Mouse (Mus musculus) embryonic facial prominence, embryonic 12.5 days (tissue): ENCODE data around the gene Gm20538. TPM values are rescaled to one million over a fixed set of nuclear protein-coding genes. Genes with fewer than 3 reads are reported as not detected.

ENCODE experiments used
- ATAC-seq: fragments of 200-750 bp; cut with Nextera tagmentation; 2 replicates; pipeline ENCODE4 v1.8.0; 2017; ENCODE audit not compliant: insufficient number of reproducible peaks, insufficient read depth, low FRiP score, low TSS enrichment
- H3K27ac ChIP-seq: fragments of 300-500 bp; sonication (generic); 2 replicates; pipeline ENCODE4 v1.5.1; 2016; ENCODE audit warnings: mild to moderate bottlenecking
- H3K27me3 ChIP-seq: fragments of 300-500 bp; sonication (generic); 2 replicates; pipeline ENCODE4 v1.6.1; 2016; ENCODE audit warnings: mild to moderate bottlenecking, moderate library complexity
- H3K36me3 ChIP-seq: fragments of 300-500 bp; sonication (generic); 2 replicates; pipeline ENCODE4 v1.6.1; 2016; ENCODE audit warnings: mild to moderate bottlenecking
- H3K4me1 ChIP-seq: fragments of 300-500 bp; sonication (generic); 2 replicates; pipeline ENCODE4 v1.6.1; 2016
- H3K4me2 ChIP-seq: fragments of 300-500 bp; sonication (generic); replicated peaks from 2 replicates; pipeline ENCODE4 v1.6.1; 2016; ENCODE audit warnings: mild to moderate bottlenecking, moderate library complexity
- H3K4me3 ChIP-seq: fragments of 300-500 bp; sonication (generic); 2 replicates; pipeline ENCODE4 v1.5.1; 2016; ENCODE audit warnings: mild to moderate bottlenecking
- H3K9ac ChIP-seq: fragments of 300-500 bp; sonication (generic); 2 replicates; pipeline ENCODE4 v1.6.1; 2016; ENCODE audit warnings: mild to moderate bottlenecking, moderate library complexity
- H3K9me3 ChIP-seq: fragments of 300-500 bp; sonication (generic); 2 replicates; pipeline ENCODE4 v1.6.1; 2016; ENCODE audit warnings: mild to moderate bottlenecking, moderate library complexity
- WGBS: fragments of 180-500 bp; shearing (Covaris S2); methylation state at CpG from one replicate; pipeline ENCODE4 v1.1.7; 2016; 5-methylcytosine and 5-hydroxymethylcytosine counted together
- polyA plus RNA-seq: library from polyadenylated mRNA; unstranded; fragments of >200 nt; fragmentation: Nextera tagmentation; extraction: Ambion mirVana; gene quantifications from 2 replicates; pipeline ENCODE4 v1.2.1, GENCODE M21; 2016

Gene Gm20538
- polyA plus RNA-seq, 1 experiment from 2014 or later, result not detected

DNA sequence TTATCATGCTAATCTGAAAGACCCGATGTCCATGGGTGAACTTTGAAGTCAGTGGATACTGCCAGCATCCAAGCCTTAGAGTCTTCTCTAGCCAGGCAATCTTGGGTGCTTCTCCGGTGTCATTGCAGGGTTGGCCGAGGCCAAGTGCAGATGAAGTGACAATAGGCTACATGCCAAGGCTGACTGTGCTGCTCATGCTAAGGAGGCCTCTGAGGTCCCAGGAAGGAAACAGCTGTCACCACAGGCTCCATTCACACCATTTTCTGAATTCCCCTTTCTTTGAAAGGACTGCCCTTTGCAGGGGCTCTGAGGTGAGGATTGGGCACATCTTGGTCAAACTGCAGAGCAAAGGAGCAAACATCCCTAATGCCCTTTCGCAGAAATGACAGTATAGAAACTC is 49.9 kb downstream of the Gm20538 start:
- H3K36me3 ChIP-seq, result no peaks in the 10 kb centered on the region
- H3K4me1 ChIP-seq, result peaks cover 4% of the 10 kb centered on the region; the same call in 1 of the 2 replicates
- H3K9ac ChIP-seq, result no peak overlapping the region
- no peak overlapping the region for H3K27ac ChIP-seq
- H3K27me3 ChIP-seq, result peaks cover 18% of the 10 kb centered on the region; the same call in 1 of the 2 replicates
- ATAC-seq, result no peak
- no peak overlapping the region for H3K4me2 ChIP-seq
- 80% methylated on average over 4 of the region's 4 CpGs for WGBS
- no peak overlapping the region for H3K4me3 ChIP-seq
- H3K9me3 ChIP-seq, result no peaks in the 10 kb centered on the region

DNA sequence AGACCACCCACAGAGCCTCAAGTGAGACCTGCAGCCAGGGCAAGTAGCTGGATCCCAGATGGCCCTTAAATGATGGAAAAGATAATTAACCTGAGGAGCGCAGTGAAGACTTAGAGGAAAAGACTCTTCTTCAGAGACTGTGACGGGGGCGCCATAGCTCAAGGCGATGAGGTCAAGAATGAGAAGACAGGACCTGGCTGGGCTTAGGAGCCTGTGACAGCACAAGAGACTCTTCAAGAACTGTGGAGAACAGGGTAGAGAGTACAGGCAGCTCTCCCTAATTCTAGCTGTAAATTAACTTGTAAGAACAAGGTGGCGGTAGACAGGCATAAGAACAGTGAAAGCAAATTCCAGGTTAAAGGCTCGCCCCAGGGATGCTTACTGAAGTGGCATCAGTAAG is 50.7 kb downstream of the Gm20538 start:
- Histone ChIP-seq H3K4me3 (no peak overlapping the region), H3K4me1 (peaks cover 4% of the 10 kb centered on the region; the same call in 1 of the 2 replicates), H3K4me2 (no peak overlapping the region), H3K27ac (no peak overlapping the region), H3K36me3 (no peaks in the 10 kb centered on the region), H3K27me3 (peaks cover 12% of the 10 kb centered on the region; the same call in 1 of the 2 replicates), H3K9ac (no peak overlapping the region), H3K9me3 (no peaks in the 10 kb centered on the region)
- WGBS, result 76% methylated on average over 6 of the region's 6 CpGs
- ATAC-seq, result no peak

DNA sequence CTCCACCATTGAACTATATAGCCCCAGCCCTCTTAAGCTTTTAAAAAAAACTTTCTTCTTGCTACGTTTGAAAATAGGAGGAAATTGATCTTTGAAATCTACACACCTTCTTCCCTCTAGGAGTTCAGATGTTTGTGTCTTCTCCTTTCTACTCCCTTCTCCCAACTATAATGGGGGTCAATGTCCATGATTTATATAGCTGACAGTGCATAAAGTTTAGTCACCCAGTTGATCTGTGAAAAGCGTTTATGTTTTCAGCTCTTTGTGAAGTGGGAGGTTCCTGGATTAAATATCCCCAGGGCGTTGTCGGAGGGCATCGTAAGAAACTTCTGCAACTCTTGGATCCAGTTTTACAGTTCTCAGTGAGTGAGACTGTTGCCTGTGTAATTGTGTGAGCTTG is 52.4 kb downstream of the Gm20538 start:
- no peak overlapping the region for H3K4me3 ChIP-seq
- H3K27me3 ChIP-seq, result peaks cover 14% of the 10 kb centered on the region
- no peaks in the 10 kb centered on the region for H3K36me3 ChIP-seq
- WGBS, result 38% methylated on average over 5 of the region's 5 CpGs
- no peak overlapping the region for H3K4me2 ChIP-seq
- no peak for ATAC-seq
- H3K27ac ChIP-seq, result no peak overlapping the region
- no peak overlapping the region for H3K9ac ChIP-seq
- H3K4me1 ChIP-seq, result peaks cover 4% of the 10 kb centered on the region; the same call in 1 of the 2 replicates
- no peaks in the 10 kb centered on the region for H3K9me3 ChIP-seq

DNA sequence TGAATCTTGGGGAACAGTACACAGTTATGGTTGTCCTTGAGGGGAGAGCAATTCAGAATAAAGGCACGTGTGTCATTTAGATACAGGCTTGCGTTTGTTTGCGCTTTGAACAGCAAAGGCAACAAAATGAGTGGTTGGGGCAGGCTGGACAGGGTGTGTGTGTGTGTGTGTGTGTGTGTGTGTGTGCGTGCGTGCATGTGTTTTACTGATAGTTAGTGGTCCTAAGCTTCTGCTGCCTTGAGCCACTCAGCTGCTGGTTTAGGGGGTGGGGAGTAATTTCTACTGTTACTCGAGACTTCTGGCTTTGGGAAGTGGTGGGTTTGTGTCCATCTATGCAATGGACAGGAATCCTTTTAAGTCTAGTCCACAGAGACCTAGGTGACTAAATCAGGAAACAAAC is 53.7 kb downstream of the Gm20538 start:
- ATAC-seq, result no peak
- no peak overlapping the region for H3K4me2 ChIP-seq
- 60% methylated on average over 6 of the region's 6 CpGs for WGBS
- H3K27me3 ChIP-seq, result peaks cover 14% of the 10 kb centered on the region
- no peak overlapping the region for H3K4me3 ChIP-seq
- H3K4me1 ChIP-seq, result peaks cover 4% of the 10 kb centered on the region; the same call in 1 of the 2 replicates
- no peak overlapping the region for H3K9ac ChIP-seq
- H3K9me3 ChIP-seq, result no peaks in the 10 kb centered on the region
- H3K27ac ChIP-seq, result no peak overlapping the region
- no peaks in the 10 kb centered on the region for H3K36me3 ChIP-seq

DNA sequence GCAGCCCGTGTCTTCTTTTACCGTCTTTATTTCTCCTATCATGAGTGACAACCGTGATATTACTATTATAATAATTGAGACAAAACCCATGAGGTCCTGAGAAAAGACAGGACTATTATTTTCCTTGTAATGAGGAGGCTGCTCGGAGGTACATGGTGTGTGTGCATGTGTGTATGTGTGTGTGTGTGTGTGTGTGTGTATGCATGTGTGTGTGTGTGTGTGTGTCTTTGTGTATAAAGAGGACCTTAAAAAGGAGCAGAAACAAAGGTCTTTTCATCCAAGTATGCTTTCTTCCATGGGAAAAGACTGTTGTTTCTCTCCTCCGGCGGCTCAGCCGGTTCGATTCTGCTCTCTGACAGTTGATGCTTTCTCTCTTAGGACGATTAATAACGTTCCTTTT is 55.7 kb downstream of the Gm20538 start:
- H3K36me3 ChIP-seq, result no peaks in the 10 kb centered on the region
- ATAC-seq, result no peak
- 66% methylated on average over 10 of the region's 10 CpGs for WGBS
- no peak overlapping the region for H3K4me3 ChIP-seq
- H3K4me2 ChIP-seq, result no peak overlapping the region
- H3K9me3 ChIP-seq, result no peaks in the 10 kb centered on the region
- peaks cover 4% of the 10 kb centered on the region; the same call in 1 of the 2 replicates for H3K4me1 ChIP-seq
- peaks cover 25% of the 10 kb centered on the region for H3K27me3 ChIP-seq
- no peak overlapping the region for H3K9ac ChIP-seq
- H3K27ac ChIP-seq, result no peak overlapping the region

DNA sequence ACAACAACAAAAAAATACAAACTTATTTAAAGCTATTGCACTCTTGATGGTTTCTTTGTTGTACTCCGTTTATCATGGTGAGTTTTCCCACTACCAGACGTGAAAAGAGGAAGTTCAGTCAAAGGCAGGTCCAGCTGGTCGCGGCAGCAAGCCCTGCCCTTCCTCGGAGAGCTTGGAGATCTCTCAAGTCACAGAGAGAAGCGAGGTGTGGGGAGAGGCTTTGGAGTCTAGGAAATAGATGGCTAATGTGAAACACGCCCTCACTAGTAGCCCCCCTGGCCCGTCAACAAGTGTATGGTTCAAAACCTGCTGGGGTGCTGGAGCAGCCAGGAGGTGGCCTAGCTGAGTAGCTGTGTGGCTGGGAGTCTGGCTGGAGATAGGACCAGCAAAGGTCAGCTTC is 56.1 kb downstream of the Gm20538 start:
- Histone ChIP-seq H3K9me3 (no peaks in the 10 kb centered on the region), H3K4me2 (no peak overlapping the region), H3K4me1 (peaks cover 4% of the 10 kb centered on the region; the same call in 1 of the 2 replicates), H3K4me3 (no peak overlapping the region), H3K27ac (no peak overlapping the region), H3K27me3 (peaks cover 25% of the 10 kb centered on the region), H3K9ac (no peak overlapping the region), H3K36me3 (no peaks in the 10 kb centered on the region)
- 54% methylated on average over 8 of the region's 8 CpGs for WGBS
- ATAC-seq, result no peak

Other genes starting within 250 kb of the Gm20538 start
- 0.09 TPM in 2 replicates for gene Scd4, start 219.7 kb downstream of the Gm20538 start, polyA plus RNA-seq
- gene Scd1, start 145.0 kb downstream of the Gm20538 start, polyA plus RNA-seq, result 8.8 and 11.6 TPM in 2 replicates
- gene Wnt8b, start 59.4 kb downstream of the Gm20538 start, polyA plus RNA-seq, result 0.36 and 0.45 TPM in 2 replicates
- gene Sec31b, start 7.0 kb downstream of the Gm20538 start, polyA plus RNA-seq, result 0.17 and 0.38 TPM in 2 replicates
- gene Ndufb8, start 2.6 kb upstream of the Gm20538 start, polyA plus RNA-seq, result 465 and 500 TPM in 2 replicates
- 44.2 and 44.5 TPM in 2 replicates for gene Hif1an, start 10.0 kb upstream of the Gm20538 start, polyA plus RNA-seq
- 0.55 and 0.95 TPM in 2 replicates for gene Pax2, start 203.2 kb upstream of the Gm20538 start, polyA plus RNA-seq